Mouse (Mus musculus): ENCODE measurements around the gene G430095P16Rik.

- TF ChIP-seq POLR2A (IDR thresholded peaks at IDR 0.05; ENCODE audit: insufficient read length, low read depth) (no peak), MAX (IDR thresholded peaks at IDR 0.05; ENCODE audit: low read depth) (no peak), E2F4 (IDR thresholded peaks at IDR 0.05; ENCODE audit: insufficient read depth) (no peak), TCF12 (IDR thresholded peaks at IDR 0.05; ENCODE audit: insufficient read depth, poor library complexity, severe bottlenecking) (no peak), CEBPB (IDR thresholded peaks at IDR 0.05; ENCODE audit: insufficient read depth, poor library complexity, severe bottlenecking) (no peak), MYOD1 (IDR thresholded peaks at IDR 0.05; ENCODE audit: control insufficient read depth in 1 of 3, insufficient read length in 2 of 3, low read depth in 2 of 3) (no peak), MYOG (IDR thresholded peaks at IDR 0.05; ENCODE audit: control insufficient read depth in 1 of 3, insufficient read depth in 1 of 3, insufficient read length in 2 of 3, low read depth in 2 of 3) (no peak)
Observed at GRCm38 (mm10) chr8:84686191-84687002, 36.4 kb upstream of the G430095P16Rik start, which contains the start of gene Trmt1.

Measured in myocyte (in vitro differentiated cells).